Mouse (Mus musculus) left cerebral cortex, adult 9 months (tissue): ENCODE data around the gene Rab6b.
"Not testable (repeated sequence)": the region's sequence is repeated elsewhere in the genome, so short reads cannot be mapped to it uniquely, and the experiment has no call there.

ENCODE experiments used
- DNase-seq, 2 experiments: peaks; one replicate each; pipeline ENCODE4 v3.0.0; 2022; ENCODE audit warnings: low spot score in 2 of 2

The Rab6b gene

DNA sequence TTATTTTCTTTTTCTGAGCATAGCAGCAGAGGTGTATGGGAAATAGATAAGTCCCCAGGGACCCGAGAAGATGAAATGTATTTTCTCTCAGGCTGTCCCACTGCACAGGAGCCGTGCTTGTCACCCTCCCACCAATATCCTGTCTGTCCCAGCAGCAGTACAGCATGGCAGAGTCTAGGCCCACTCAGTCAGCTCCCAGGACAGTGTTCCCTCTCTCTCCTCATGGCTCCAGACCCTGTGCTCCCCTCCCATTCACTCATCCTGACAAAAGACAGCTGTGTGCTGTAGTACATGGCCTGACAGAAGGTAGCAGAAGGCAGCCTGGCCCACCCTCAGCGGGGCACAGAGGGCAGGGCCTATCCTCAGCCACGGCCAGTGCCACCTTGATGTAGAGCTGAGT, 32.3 kb downstream of the Rab6b start:
- no peak for DNase-seq

DNA sequence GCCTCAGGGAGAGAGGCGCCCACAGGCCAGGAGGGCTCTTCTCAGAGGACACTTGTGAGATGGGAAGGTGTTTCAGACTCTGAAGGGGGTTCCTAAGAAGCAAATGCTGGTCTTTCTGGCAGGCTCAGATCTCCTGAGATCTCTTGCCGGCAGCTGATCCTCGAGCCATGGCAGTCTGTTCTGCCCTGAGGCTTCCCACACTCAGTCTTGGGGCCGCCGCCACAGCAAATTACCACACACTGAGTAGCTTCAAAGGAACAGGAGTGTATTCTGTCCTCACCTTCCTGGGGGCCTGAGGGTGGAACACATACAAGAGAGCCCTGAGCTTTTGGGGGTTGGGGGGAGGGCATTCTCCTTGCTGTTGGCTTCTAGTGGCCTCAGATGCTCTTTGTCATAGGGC, 33.8 kb downstream of the Rab6b start:
- no peak for DNase-seq

DNA sequence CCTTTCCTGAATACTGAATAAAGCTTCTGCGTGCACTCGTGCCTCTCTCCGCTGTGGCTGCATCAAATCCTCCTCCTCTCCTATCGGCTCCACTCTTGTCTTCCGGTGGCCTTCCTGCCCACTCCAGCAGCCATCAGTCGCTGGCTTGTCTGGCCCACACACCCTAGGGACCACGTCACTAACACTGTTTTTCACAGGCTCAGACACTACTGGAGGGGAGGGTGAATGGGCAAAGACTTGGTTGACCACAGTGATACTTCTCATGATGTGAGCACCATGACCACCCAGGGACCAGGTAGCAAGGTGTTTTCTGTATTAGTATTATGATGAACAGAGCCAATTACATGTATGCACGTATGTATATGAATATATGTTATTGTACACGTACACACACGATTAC, 34.7 kb downstream of the Rab6b start:
- no peak for DNase-seq

DNA sequence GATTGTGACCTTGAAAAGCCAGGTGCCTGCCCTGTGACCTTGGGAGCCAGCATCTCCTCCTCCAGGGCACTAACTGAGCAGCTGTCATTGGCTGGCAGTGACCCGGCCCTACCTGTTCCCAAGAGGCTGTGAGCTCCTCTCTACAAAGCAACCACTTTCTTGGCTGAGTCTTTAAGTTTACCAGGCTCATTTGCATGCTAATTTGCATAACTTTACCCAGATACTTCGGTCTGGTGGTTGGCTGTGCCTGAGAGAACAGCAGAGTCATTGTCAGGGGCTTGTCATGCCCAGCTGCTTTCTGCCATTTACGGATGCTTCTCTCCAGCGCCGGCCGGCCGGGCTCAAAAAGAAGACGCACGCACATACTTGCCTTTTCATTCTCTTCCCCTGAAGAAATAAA, 35.1 kb downstream of the Rab6b start:
- DNase-seq, result peak in 1 of 2 experiments; percentile 49

DNA sequence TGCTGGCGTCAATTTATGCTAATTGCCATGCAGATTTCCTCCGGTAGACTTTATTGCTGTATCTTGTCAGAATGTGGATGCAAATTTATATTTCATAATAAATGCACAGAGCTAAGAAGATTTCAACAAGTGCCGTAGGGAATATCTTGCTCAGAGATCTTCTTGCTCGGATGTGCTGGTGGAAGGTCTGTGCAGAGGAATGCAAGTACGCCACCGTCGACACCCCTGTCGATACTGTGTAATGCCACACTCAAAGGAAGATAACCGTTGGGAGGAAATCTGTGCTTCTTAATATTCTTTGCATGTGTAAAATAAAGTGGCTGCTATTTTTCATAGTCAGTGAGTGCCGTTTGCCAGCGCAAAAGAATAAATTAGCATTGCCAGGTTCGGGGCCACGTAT, 35.5 kb downstream of the Rab6b start:
- no peak for DNase-seq

DNA sequence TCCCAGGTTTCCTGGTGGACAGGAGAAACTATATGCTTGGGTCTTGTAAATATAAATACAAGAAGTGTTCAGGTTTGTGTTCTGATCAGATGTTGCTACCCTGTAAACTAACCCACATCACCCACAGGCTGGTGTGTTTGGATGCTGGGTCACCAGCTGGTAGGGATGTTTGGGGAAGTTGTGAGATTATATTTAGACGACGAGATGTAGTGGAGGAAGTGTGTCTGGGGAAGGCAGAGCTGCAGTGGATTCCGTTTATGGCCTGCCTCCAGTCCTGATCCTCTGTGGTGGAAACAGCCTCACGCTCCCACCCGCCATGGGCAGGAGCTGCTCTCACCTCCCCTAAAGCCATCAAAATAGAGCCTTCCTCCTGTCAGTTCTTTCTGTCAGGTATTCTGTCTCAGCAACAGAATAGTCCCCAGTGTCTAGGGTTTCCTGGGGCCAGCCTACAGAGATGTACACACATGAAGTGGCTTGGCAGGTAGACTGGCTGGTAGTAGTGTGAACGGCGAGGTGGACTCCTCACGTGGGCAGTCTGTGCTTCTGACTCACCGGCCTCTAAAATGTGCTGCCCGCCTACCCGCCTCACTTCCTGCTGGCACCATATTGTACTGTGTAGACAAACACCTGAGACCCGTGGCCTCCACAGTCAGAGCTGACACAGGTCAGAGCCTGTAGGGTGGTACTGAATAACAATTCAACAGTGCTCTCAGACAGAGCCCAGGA, 37.6 kb downstream of the Rab6b start:
- peak in 1 of 2 experiments; percentile 44 for DNase-seq

DNA sequence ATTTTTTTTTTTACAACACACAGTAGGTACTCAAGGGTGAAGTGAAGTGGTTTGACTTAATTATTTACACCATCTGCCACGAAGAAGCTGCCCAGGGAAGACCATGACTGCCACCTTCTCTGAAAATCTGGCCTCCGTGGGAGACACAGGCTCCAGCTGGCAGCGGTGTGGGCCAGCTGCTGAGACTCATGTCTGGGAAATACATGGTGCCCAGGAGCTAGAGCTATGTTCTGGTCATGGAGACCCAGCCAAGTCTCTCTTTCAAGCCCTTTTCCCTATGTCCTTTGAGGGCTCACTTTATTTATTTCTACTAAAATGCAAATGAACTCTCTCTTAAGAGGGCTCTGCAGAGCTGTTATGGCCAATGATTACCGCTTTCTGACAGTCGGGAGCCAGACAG, 41.7 kb downstream of the Rab6b start:
- no peak for DNase-seq

DNA sequence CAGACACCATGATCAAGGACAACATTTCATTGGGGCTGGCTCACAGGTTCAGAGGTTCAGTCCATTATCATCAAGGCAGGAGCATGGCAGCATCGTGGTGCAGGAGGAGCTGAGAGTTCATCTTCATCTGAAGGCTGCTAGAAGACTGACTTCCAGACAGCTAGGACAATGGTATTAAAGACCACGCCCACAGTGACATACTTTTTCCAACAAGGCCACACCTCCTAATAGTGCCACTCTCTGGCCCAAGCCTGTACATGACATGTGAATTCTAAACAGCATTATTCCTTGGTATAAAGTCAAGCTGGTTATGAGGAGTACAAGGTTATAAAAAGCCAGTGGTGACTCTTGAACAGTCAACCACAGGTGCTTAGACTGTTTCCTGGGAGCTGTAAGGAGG, 43.0 kb downstream of the Rab6b start:
- no peak for DNase-seq

DNA sequence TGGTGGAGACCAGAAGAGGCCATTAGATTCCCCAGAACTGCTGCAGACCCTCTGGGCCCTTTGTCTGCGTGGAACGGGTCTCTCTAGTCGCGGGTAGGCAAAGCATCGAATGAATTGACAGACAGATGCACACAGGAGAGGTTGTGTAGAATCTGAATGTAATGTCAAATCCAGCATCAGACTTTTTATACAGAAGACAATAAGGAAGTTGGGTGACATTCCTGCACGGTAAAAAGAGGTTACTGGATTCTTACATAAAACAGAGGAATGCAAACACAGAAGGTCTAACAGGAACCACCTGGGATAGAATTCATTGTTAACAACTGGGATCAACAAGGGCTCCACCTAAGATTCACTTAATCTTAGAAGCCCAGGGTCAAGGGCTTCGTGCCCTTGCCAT, 43.6 kb downstream of the Rab6b start:
- DNase-seq, result not testable (repeated sequence)

DNA sequence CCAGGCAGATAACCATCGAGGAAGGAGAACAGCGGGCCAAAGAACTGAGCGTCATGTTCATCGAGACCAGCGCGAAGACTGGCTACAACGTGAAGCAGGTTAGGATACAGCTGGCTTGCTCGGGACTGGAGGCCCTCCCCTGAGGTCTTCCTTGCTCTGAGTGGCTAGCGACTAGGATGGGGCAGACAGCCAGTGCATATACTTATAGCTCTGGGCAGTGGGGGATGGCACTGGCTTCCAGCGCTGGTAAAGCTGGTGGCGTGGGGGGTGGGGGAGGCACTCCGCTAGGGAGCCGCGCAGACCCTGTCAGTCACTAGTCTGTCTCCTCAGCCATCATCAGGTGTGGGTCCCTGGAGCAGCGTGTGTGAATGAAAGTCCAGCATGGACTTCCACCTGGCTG, 52.2 kb downstream of the Rab6b start:
- no peak for DNase-seq

DNA sequence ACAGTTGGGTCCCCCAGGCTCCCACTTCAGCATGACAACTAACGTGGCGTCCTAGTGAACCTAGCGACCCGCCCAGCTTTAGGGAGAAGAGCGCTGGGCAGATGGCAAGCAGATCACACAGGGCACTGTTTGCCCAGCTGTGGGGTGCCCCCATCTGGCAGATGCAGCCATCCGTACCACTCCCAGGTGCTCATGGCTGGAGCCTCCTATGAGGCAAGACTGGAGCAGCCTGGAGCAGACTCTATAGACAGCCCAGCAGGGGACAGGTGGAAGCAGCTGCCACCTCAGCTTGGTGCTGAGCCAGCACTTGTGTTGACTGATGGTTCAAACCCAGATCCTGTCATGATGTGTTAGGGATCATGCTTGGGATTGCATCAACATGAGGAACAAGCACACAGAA, 56.5 kb downstream of the Rab6b start:
- DNase-seq, result no peak

DNA sequence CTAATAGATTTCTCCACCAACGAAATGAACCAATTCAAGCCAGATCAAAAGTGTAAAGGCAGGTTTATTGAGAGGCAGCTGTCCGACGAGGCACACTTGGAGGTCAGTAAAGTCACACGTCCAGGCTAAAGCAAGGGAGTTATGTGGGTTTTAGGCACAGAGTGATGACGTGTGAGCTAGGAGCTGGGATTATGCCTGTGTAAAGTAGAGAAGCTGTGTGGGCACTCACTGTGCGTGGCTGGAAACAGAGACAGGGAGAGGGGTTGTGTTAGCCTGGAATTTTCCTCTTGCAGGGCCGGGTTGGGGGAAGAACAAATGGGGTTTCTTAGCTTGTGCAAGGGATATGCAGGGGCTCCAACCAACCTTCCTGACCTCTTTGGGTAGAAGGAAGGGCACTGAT, 57.2 kb downstream of the Rab6b start:
- DNase-seq, result no peak

DNA sequence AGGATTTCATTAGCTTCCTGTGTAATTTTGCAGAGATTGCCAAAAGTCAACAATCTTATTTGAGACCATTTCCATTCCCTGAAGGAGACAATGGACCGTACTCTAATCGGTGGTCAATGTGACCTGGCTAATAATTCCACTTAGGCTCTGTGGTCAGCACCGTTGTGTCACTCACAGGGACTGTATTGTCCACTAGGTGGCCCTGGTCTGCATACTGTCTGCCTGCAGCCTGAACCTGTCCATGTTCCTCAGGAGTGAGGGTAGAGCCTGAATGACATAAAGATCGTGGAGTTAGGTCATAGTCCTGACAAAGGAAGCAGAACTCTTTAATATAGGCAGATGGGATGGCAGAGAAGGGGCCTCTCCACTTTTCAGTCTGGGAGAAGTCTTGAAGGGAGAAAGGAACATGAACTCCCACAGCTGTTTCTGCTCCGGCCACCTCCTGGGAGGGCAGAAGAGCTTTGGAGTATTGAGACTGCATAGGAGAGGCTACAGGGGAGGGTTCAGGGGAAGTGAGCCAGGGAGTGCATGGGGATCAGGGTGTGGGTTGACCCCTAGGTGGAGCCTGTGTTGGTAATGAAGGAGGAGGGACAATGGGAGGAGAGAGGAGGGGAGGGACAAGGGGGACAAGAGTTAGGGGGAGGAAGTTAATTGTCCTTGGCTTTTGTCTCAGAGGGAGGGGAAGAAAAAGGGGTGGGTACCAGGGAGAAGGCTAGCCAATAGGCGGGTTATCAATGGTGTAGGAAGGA, 63.4 kb downstream of the Rab6b start:
- DNase-seq, result no peak

DNA sequence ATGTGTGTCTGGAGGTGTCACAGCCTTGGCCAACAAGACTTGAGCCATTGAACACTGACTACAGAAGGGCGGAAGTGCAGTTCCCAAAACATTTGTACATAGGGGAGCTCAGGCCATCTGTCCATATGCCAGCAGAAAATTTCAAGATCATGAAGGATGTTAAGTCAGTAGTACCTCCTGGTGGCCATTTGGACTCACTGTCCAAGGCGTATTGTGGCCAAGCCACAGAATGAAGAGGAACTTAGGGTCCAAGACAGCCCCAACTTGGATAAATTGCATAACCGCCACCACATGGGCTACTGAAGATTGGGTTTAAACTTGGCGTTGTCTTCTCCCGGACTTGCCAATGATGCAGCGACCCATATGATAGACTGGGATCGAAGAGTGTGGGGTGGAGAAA, 64.1 kb downstream of the Rab6b start:
- no peak for DNase-seq

DNA sequence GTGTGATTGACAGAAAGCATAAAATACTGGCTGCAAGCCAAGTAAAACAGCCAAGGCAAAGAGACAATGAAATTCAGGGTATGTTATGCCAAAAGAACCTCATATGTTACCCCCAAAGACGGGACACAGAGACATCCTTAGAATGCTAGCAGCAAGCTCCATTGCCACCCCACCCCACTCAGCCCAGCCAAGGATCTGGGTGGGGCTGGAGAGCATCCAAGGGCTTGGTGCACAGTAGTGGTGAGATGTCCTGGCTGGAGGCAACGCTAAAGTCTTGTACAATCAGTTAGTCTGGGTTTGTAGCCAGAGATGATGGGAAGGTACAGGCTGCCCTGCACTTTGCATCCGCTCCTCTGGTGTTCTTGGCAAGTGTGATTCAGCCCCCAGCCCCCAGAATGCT, 68.7 kb downstream of the Rab6b start:
- DNase-seq, result no peak

DNA sequence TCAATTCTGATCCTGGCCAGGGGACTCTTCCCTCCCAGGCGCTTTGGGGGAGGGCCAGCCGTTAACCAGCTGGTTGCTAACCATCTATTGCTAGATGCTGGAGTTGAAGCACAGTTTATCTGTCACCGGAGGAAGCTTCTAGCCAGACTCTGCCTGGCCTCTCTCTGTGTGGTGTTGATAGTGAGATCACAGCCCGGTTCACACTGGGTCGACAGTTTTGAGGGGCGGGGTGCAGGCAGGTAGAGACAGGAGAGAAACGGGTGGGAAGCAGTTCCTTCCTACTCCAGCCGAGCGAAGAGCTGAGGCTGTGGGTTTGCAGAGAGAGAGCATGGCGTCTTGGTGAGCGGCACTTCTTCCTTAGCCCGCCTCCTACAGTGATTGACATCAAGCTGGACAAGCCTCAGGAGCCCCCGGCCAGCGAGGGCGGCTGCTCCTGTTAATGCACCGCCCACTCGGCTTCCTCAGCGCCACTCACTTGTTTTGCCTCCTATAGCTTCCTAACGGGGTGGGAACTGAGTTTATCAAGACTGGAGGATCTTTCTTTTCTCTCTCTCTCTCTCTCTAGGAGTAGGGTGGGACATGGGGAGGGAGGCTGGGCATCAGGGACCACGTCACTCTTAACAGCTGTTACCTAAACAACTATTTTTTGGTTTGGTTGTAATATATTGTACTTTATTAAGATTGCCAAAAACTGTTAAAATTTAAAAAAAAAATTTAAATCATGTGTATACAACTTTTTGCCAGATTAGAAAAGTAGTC, 69.4 kb downstream of the Rab6b start:
- DNase-seq, result peak in 1 of 2 experiments; percentile 49

DNA sequence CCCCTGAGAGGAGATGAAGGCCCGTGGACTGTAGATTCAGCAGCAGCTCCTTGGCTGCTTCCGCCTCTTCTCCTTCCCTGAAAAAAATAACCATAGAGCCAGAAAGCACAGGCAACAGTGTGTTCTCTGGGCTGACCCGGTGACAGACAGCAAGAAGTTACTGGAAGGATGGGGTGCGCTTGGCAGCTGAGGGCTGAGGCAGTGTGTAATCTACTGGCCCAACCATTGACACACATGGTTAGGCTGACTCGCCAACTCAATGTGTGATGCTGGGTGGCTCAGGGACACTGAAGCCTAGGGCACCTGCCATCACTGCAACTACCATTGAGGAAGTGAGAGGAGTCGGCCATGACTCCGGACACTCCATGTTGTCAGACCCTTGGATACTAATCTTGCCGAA, 70.3 kb downstream of the Rab6b start:
- DNase-seq, result no peak

DNA sequence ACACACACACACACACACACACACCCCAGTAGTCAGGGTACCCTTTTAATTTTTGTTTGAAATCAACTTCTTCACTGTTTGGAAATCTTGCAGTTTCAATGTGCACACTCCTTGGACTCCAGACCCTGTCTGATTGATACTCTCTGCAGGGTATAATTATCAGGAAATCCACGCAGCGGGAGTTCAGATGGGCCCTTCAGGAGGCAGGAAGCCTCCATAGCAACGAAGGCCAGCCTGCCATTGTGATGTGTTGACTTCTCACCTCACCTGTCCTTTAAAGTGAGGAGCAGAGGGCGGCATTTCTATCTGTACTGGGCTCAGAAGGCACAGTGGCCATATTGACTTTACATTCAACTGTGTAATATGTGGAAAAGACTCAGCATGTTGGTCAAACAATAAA, 73.3 kb downstream of the Rab6b start:
- DNase-seq, result no peak

DNA sequence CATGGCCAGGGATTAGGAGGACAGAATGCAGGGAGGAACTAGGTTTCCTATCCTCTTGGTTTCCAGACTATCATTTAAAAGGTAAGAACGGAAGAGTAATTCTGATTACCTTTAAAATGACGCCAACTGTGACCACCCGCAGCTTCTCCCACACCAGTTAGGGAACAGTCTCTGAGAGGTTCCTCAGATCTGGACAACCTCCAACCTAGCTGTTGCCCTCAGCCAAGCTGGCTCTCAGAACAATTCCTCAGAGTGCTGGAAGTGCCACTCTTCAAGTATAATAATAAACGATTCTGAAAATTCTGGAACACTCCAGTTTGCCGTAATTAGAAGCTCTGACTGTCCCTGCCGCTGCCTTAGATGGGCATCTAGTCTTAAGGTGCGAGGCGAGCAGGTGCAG, 74.4 kb downstream of the Rab6b start:
- DNase-seq, result no peak

DNA sequence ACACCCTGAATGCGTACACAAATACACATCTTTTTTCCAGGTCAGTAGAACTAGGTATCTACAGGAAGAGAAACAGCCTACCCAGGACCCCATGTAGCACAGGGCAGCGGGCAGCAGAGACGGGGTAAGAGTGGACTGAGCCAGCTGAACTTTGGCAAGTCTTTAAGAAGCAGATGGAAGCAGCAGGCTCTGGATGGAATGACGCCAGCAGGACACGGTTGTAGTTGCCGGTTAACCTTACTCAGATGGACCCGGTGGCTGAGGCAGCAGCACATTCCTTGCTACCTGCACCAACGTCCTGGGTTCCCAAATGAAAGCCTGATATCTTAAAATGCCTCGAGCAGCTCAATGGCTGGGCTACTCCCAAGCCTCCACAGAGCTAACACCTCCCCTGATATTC, 75.2 kb downstream of the Rab6b start:
- no peak for DNase-seq

DNA sequence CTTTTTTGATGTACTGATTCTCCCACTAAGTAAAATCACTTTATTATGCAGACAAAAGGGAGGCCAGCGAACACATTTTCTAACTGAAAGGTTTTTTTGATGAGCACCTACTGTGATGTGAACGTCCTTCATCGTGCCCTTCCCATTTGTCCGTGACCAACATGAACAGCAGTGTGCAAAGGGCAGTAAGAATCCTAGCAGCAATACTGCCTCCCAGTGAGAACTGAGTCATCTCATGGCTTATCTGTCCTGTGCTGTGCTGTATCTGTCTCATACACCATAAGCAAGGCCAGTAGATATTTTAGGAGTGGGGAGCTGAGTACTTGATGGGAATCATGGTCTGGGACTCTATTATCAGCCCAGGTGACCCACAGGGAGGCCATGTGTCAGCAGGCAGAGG, 76.8 kb downstream of the Rab6b start:
- no peak for DNase-seq

DNA sequence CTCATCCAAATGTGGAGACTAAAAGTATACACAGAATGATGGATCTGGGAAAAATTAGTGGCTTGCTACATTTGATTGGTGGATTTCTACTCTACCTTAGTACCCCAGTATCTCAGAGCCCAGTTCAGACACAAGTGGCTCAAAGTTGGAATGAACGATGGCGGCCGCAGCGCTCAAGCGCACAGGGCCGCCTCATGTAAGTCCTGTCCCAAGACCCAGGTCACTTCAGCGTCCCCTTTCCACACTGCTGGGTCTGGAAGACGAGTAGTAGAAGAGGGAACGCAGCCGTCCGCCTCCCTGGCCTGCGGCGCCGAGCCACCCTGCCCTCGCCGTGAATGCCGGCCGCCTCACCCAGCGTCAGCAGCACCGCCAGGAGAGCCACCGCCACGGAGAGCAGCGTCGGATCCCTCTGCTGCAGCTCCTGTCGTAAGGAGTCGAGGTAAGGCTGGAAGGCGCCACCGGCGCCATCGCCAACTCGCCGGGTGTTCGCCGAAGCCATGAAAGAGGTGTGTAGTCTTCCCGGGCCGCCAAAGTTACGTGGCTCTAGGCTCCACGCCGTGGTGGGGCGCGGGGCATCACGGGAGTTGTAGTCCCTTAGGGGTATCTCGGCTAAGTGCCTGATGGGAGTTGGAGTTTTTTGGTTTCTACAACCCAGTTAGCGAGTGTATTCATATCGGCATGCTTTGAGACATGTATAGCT, 90.1 kb downstream of the Rab6b start, which contains the start of gene Srprb:
Gene Srprb (minus strand): TSS at position 577 of the 700 bp plus-strand sequence.
- peak; percentile 81 to 92 for DNase-seq
